Mouse (Mus musculus): Measurements from ENCODE around the gene Fxyd5. TPM values are rescaled to one million over a fixed set of nuclear protein-coding genes. Genes with fewer than 3 reads are reported as not detected.

Gene Fxyd5
- polyA plus RNA-seq, 1 experiment from 2014 or later, result 19.8 TPM

DNA sequence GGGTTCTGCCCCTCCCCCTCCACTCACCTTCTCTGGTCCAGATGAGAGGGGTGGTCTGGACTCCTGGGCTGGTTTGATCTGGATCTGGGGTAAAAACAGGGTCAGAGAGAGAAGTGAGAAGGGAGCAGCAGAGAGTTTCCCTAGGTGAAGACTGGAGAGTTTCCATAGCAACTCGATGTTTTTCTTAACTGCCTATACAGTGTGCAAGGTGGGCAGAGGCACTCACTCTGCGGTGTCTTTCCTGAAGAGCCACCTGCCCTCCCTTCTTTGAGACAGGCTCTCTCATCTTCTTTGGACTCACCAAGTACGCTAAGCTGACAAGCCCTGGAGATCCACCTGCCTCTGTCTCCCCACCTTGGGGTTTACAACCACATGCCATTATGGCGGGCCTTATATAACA lies 3.3 kb downstream of the Fxyd5 start:
- WGBS (ENCODE audit: insufficient replicate concordance), result 73% methylated on average over 4 of the region's 4 CpGs
- peaks cover 9% of the 10 kb centered on the region; the same call in 1 of the 2 replicates for H3K4me1 ChIP-seq (replicated peaks)
- H3K9me3 ChIP-seq (replicated peaks), result no peaks in the 10 kb centered on the region
- H3K27ac ChIP-seq (replicated peaks), result no peak overlapping the region
- no peak overlapping the region for H3K4me3 ChIP-seq (replicated peaks)
- no peak for ATAC-seq (ENCODE audit: insufficient read depth)
- H3K9ac ChIP-seq, result no peak overlapping the region
- no peak overlapping the region for H3K4me2 ChIP-seq
- H3K27me3 ChIP-seq, result peaks cover 24% of the 10 kb centered on the region
- H3K36me3 ChIP-seq (replicated peaks), result no peaks in the 10 kb centered on the region

DNA sequence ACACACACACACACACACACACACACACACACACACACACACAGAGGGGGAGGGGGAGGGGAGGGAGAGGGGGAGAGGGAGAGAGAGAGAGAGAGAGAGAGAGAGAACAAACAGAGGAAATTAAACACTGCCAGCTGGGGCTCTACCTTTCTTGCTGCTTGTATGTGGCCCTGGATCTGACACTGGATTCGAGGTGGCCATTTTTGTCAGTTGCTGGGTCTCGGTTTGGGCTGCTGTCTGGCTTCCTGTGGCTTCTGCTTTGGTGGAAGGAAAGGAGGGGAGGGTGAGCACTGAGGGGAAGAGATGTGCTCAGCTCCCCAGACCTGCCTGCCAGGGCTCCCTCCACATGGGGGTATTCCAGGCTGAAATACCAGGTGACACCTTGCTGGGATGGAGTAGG lies 4.6 kb downstream of the Fxyd5 start:
- Histone ChIP-seq H3K4me3 (replicated peaks) (no peak overlapping the region), H3K27ac (replicated peaks) (no peak overlapping the region), H3K27me3 (peaks cover 19% of the 10 kb centered on the region), H3K4me2 (no peak overlapping the region), H3K9ac (no peak overlapping the region), H3K36me3 (replicated peaks) (no peaks in the 10 kb centered on the region), H3K9me3 (replicated peaks) (no peaks in the 10 kb centered on the region), H3K4me1 (replicated peaks) (peaks cover 15% of the 10 kb centered on the region; the same call in 1 of the 2 replicates)
- WGBS (ENCODE audit: insufficient replicate concordance), result 18% methylated on average over 2 of the region's 2 CpGs
- no peak for ATAC-seq (ENCODE audit: insufficient read depth)

DNA sequence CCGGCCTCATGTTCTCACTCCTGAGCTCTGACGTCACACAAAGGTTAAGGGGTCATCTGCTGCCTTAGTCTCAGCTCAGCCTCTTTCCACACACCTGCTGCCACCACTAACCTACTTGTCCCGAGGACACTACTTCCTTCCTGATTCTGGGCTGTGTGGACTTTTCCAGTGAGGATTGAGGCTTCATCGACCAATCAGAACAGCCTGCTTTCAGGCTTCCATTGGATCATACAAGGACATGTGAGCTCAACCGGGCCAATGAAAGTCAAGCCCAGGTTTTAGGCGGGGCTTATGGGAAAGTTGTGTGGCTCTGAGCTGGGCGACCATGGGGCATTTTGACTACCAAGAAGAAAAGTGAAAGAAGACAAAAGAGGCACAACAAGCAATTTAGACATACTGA lies 5.4 kb downstream of the Fxyd5 start:
- H3K4me2 ChIP-seq, result no peak overlapping the region
- no peak for ATAC-seq (ENCODE audit: insufficient read depth)
- H3K4me1 ChIP-seq (replicated peaks), result peaks cover 16% of the 10 kb centered on the region; the same call in 1 of the 2 replicates
- no peaks in the 10 kb centered on the region for H3K36me3 ChIP-seq (replicated peaks)
- no peak overlapping the region for H3K4me3 ChIP-seq (replicated peaks)
- WGBS (ENCODE audit: insufficient replicate concordance), result 54% methylated on average over 7 of the region's 7 CpGs
- no peak overlapping the region for H3K9ac ChIP-seq
- no peaks in the 10 kb centered on the region for H3K9me3 ChIP-seq (replicated peaks)
- no peak overlapping the region for H3K27ac ChIP-seq (replicated peaks)
- H3K27me3 ChIP-seq, result peaks cover 13% of the 10 kb centered on the region

DNA sequence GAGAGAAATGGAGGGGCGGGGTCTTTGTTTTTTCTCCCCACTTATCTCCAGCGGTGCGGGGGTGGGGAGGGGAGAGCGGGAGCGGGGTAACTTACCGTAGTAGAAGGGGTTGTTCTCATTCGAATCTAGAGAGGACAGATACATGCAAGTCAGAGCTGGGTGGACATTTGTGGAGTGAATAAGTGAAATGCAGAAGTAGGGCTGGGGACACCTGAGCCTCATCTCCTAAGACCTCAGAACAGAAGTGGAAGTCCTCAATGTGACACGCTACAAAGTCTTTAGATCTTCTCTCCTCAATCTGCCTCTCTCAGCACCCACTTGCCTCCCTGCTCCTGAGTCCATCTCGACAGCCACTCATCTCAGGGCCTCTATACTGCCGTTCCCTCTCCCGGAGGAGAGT lies 7.0 kb downstream of the Fxyd5 start:
- Histone ChIP-seq H3K27me3 (no peaks in the 10 kb centered on the region), H3K9ac (no peak overlapping the region), H3K36me3 (replicated peaks) (no peaks in the 10 kb centered on the region), H3K4me1 (replicated peaks) (peaks cover 16% of the 10 kb centered on the region; the same call in 1 of the 2 replicates), H3K27ac (replicated peaks) (no peak overlapping the region), H3K9me3 (replicated peaks) (no peaks in the 10 kb centered on the region), H3K4me2 (no peak overlapping the region), H3K4me3 (replicated peaks) (no peak overlapping the region)
- WGBS (ENCODE audit: insufficient replicate concordance), result 66% methylated on average over 11 of the region's 11 CpGs
- ATAC-seq (ENCODE audit: insufficient read depth), result no peak

DNA sequence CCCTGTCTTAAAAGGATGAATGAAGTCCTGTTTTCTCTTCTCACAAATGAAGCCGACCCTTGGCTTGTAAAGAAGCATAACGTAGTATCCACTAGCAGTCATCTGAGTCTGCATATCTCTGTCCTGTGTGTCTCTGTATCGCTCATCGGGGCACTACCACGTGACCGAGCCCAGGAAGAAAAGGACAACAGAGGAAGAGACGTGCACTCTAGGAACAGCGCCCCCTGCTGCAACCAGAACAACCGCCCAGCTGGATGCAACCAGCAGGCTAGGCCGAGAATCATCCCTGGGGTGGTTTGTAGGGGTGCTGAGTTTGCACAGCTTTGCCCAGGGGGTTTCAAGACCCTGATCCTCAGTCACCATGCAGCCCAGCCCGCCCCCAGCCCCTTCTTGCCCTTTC lies 7.5 kb downstream of the Fxyd5 start:
- 34% methylated on average over 11 of the region's 11 CpGs for WGBS (ENCODE audit: insufficient replicate concordance)
- no peak overlapping the region for H3K4me2 ChIP-seq
- H3K27ac ChIP-seq (replicated peaks), result no peak overlapping the region
- H3K4me3 ChIP-seq (replicated peaks), result no peak overlapping the region
- no peak overlapping the region for H3K9ac ChIP-seq
- no peaks in the 10 kb centered on the region for H3K27me3 ChIP-seq
- H3K9me3 ChIP-seq (replicated peaks), result no peaks in the 10 kb centered on the region
- ATAC-seq (ENCODE audit: insufficient read depth), result no peak
- H3K36me3 ChIP-seq (replicated peaks), result no peaks in the 10 kb centered on the region
- H3K4me1 ChIP-seq (replicated peaks), result peaks cover 16% of the 10 kb centered on the region; the same call in 1 of the 2 replicates

DNA sequence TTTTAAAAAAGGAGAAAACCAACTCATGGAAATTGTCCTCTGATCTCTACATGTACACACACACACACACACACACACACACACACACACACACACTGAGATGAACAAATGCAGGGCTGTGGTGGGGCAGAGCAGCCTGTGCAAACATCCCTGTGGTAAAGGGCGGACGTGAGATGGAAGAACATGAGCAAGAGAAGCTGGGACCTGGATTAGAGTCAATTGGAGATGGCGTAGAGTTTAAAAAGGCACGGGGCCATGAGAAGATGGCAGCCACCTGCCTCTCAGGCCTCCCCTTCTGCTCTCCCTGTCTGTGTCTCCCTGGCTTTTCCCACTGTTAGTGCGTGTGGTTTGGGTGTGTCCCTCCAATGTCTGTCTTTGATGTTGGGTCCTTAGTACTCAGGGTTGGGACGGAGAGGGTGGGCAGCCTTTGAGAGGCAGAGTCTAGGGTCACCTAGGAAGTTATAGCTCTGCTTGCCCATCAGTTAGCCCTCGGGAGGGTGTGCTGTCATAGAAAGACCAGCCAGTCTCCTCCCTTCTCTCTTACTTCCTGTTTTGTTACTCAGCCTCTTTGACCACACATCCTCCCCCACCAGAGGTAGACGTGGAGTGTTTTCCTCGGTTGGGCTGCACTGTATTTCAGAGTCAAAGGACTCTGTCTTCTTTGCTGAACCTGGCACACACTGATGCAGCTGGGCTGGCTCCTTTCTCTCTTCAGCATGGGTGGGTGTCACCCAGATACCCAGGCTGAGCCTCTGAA lies 8.7 kb downstream of the Fxyd5 start:
- WGBS (ENCODE audit: insufficient replicate concordance), result 30% methylated on average over 9 of the region's 9 CpGs
- Histone ChIP-seq H3K4me1 (replicated peaks) (peaks cover 16% of the 10 kb centered on the region; the same call in 1 of the 2 replicates), H3K4me2 (no peak overlapping the region), H3K27me3 (no peaks in the 10 kb centered on the region), H3K9me3 (replicated peaks) (no peaks in the 10 kb centered on the region), H3K27ac (replicated peaks) (0 out of 2 replicates have a peak overlapping the region, but pooled peaks have one; percentile 41), H3K9ac (no peak overlapping the region), H3K36me3 (replicated peaks) (no peaks in the 10 kb centered on the region), H3K4me3 (replicated peaks) (no peak overlapping the region)
- peak; percentile 14; the same call in 1 of the 2 replicates for ATAC-seq (ENCODE audit: insufficient read depth)

DNA sequence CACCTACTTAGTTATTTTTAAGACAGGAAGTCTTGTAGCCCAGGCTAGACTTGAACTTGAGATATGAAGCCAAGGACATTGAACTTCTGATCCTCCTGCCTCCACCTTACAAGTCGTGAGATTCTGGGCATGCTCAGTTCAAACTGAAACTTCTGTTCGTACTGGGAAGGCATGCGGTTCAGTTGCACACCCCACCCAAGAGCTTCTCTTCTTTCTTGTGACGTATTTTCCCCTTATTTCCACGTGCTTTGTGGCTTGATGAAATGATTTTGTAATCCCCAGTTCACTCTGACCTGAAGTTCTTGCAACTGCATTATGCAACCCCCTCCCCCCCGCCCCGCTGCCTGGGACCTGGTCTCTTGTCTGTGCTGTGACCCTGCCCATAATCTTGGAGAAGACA lies 10.6 kb downstream of the Fxyd5 start:
- Histone ChIP-seq H3K36me3 (replicated peaks) (no peaks in the 10 kb centered on the region), H3K4me2 (no peak overlapping the region), H3K9me3 (replicated peaks) (no peaks in the 10 kb centered on the region), H3K4me1 (replicated peaks) (peaks cover 16% of the 10 kb centered on the region; the same call in 1 of the 2 replicates), H3K27ac (replicated peaks) (no peak overlapping the region), H3K4me3 (replicated peaks) (no peak overlapping the region), H3K9ac (no peak overlapping the region), H3K27me3 (no peaks in the 10 kb centered on the region)
- no peak for ATAC-seq (ENCODE audit: insufficient read depth)
- 55% methylated on average over 7 of the region's 7 CpGs for WGBS (ENCODE audit: insufficient replicate concordance)

DNA sequence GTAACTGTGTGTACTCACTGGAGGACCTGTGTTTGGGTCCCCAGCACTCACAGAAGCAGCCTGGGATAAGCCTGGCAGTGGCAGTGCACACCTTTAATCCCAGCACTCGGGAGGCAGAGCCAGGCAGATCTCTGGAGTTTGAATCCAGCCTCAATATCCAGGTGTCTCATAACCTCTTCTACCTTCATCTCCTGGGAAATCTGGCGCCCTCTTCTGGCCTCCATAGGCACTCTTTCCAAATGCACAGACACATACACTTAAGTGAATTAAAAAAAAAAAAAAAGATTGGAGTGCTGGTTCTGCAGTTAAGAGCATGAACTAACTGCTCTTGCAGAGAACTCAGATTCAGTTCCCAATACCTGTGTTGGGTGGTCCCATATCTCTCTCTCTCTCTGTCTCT lies 11.6 kb downstream of the Fxyd5 start:
- no peaks in the 10 kb centered on the region for H3K36me3 ChIP-seq (replicated peaks)
- peaks cover 16% of the 10 kb centered on the region; the same call in 1 of the 2 replicates for H3K4me1 ChIP-seq (replicated peaks)
- no peak overlapping the region for H3K27ac ChIP-seq (replicated peaks)
- no peaks in the 10 kb centered on the region for H3K27me3 ChIP-seq
- H3K4me3 ChIP-seq (replicated peaks), result no peak overlapping the region
- H3K4me2 ChIP-seq, result no peak overlapping the region
- WGBS (ENCODE audit: insufficient replicate concordance), result 52% methylated on average over 2 of the region's 2 CpGs
- ATAC-seq (ENCODE audit: insufficient read depth), result no peak
- H3K9ac ChIP-seq, result no peak overlapping the region
- no peaks in the 10 kb centered on the region for H3K9me3 ChIP-seq (replicated peaks)

DNA sequence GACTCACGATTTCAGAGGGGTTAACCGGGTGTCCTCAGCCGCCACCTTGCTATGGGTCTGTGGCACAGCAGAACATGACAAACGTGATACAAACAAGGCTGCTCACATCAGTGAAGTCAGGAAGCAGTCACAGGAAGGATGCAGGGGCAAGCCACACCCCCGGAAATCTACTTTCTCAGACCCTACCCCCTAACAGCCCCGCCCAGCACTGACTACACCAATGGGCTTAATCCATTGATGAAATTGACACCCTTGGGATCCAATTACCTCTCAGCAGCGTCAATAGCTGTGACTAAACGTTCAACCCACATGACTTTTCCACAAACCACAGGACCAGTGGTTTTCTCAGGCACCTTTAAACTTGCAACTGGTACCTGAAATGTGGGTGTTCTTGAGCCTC lies 13.7 kb downstream of the Fxyd5 start:
- ATAC-seq (ENCODE audit: insufficient read depth), result no peak
- peaks cover 8% of the 10 kb centered on the region; the same call in 1 of the 2 replicates for H3K4me1 ChIP-seq (replicated peaks)
- no peaks in the 10 kb centered on the region for H3K27me3 ChIP-seq
- no peak overlapping the region for H3K4me2 ChIP-seq
- no peaks in the 10 kb centered on the region for H3K9me3 ChIP-seq (replicated peaks)
- no peak overlapping the region for H3K4me3 ChIP-seq (replicated peaks)
- H3K27ac ChIP-seq (replicated peaks), result no peak overlapping the region
- WGBS (ENCODE audit: insufficient replicate concordance), result 50% methylated on average over 8 of the region's 8 CpGs
- H3K36me3 ChIP-seq (replicated peaks), result no peaks in the 10 kb centered on the region
- H3K9ac ChIP-seq, result no peak overlapping the region

DNA sequence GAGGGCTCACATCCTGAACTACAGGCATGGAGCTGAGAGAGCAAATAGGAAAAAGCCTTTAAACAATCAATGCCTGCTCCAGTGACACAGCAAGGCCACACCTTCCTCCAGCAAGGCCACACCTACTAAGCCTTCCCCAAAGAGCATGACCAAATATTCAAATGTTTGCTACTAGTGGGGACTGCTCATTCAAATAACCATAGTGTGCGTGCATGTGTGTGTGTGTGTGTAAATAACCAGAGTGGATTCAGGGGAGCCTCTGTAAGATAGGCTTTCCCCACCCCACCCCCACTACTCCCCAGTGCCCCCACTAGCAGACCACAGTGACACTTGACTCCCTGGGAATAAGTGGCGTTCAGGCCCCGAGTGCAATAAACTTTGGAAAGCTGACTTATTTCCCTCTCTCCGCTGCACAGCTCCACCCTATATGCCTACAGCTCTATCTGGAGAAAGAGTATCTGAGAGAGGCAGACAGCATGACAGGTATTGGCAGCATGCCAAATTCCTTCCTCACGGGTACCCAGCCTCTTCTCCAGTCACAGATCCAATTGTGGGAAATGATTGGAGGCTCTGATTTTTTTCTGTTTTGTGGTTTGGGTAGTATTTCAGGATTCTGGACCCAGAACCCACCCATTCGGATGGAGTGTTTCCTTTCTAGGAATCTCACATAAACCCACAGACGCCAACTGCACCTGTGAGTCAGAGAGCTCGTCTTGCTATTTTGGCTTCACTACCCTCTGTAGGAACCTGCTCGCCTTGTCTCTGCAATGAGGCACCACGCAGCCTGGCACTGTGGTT lies 25.0 kb downstream of the Fxyd5 start:
- H3K4me2 ChIP-seq, result no peak overlapping the region
- H3K4me1 ChIP-seq (replicated peaks), result peaks cover 4% of the 10 kb centered on the region; the same call in 1 of the 2 replicates
- no peaks in the 10 kb centered on the region for H3K36me3 ChIP-seq (replicated peaks)
- no peak overlapping the region for H3K4me3 ChIP-seq (replicated peaks)
- no peaks in the 10 kb centered on the region for H3K9me3 ChIP-seq (replicated peaks)
- H3K27ac ChIP-seq (replicated peaks), result no peak overlapping the region
- H3K27me3 ChIP-seq, result no peaks in the 10 kb centered on the region
- no peak overlapping the region for H3K9ac ChIP-seq
- no peak for ATAC-seq (ENCODE audit: insufficient read depth)
- 50% methylated on average over 10 of the region's 10 CpGs for WGBS (ENCODE audit: insufficient replicate concordance)

DNA sequence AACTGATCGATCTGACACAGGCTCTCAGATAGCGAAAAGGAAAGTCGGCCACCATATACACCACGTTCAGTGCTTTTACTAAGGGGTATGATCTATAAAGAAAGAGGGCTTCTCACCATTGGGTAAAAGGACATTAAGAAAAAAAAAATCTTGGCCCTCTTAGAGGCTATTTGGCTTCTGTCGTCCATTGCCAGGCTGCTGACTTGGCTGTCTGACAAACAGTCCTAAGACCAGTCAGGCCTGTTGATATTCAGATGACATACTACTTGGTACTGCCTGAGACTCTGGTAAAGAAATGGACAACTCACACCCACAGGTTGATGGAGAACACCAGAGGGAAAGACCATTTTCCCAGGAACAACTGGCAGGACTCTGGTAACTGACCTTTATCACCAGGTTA lies 29.3 kb downstream of the Fxyd5 start:
- H3K4me3 ChIP-seq (replicated peaks), result no peak overlapping the region
- WGBS (ENCODE audit: insufficient replicate concordance), result 62% methylated on average over 5 of the region's 5 CpGs
- no peaks in the 10 kb centered on the region for H3K36me3 ChIP-seq (replicated peaks)
- H3K9ac ChIP-seq, result no peak overlapping the region
- H3K27me3 ChIP-seq, result no peaks in the 10 kb centered on the region
- H3K9me3 ChIP-seq (replicated peaks), result no peaks in the 10 kb centered on the region
- H3K4me1 ChIP-seq (replicated peaks), result peaks cover 4% of the 10 kb centered on the region; the same call in 1 of the 2 replicates
- H3K27ac ChIP-seq (replicated peaks), result no peak overlapping the region
- no peak for ATAC-seq (ENCODE audit: insufficient read depth)
- no peak overlapping the region for H3K4me2 ChIP-seq

Data from liver, embryonic 15.5 days (tissue).